23 mouse cellular contexts compared by ENCODE assay signal in genomic region chr11:61222971-61223745, GRCm38 (mm10). TPM values are rescaled to one million over a fixed set of nuclear protein-coding genes. Genes with fewer than 3 reads are reported as not detected.
DNase-seq lines count a peak whose midpoint lies in the region; ATAC-seq and TF ChIP-seq lines count a peak whose summit lies in the region.
"Had no signal": no experiment of that assay in that cellular context is flagged by ENCODE, and none has a peak within 500 bp of the region (broad histone marks: within the 10 kb centered on the region; RNA-seq: fewer than 3 reads in every experiment).

No protein-coding gene starts in this region.

- no peak for ATAC-seq in lung, postnatal 0 days
- ATAC-seq in megakaryocyte-erythroid progenitor cell, adult 5-6 weeks (replicated peaks; ENCODE audit: low FRiP score, low TSS enrichment, poor library complexity, severe bottlenecking) = peak; percentile 65; the same call in 1 of the 2 replicates
- no peak for ATAC-seq in midbrain, embryonic 11.5 days (ENCODE audit: low FRiP score)
- ATAC-seq: forebrain, embryonic 16.5 days; midbrain, embryonic 15.5 days had no signal

- 77% methylated on average over 9 of the region's 9 CpGs for WGBS in lung, postnatal 0 days
- 92% methylated on average over 9 of the region's 9 CpGs for WGBS in midbrain, embryonic 11.5 days

- DNase-seq in heart, adult 11 months = peak; percentile 95
- DNase-seq in heart, postnatal 10 days = no peak
- DNase-seq in lung, postnatal 0 days (ENCODE audit: low spot score) = peak; percentile 68
- no peak for DNase-seq in lung, adult 18-20 months
- peak; percentile 80 for DNase-seq in NIH3T3 (ENCODE audit: low read depth)
- no peak for DNase-seq in midbrain, embryonic 11.5 days (ENCODE audit: low spot score, missing footprints)
- DNase-seq: adrenal gland, postnatal 10 days; cerebellum, adult 11 months; cerebellum, postnatal 10 days; kidney, adult 11 months; kidney, postnatal 10 days; left cerebral cortex, postnatal 4 days; thymus, postnatal 36 days had no signal

- no peak overlapping the region for H3K4me3 ChIP-seq in lung, postnatal 0 days (ENCODE audit: low read depth, low read length)
- no peak overlapping the region for H3K4me3 ChIP-seq in midbrain, embryonic 11.5 days (ENCODE audit: low read depth, low read length)
- H3K4me3 ChIP-seq: embryonic facial prominence, embryonic 13.5 days; heart, adult 2 months; midbrain, embryonic 15.5 days; myocyte had no signal

- peaks cover 15% of the 10 kb centered on the region; the same call in 1 of the 2 replicates for H3K4me1 ChIP-seq in lung, postnatal 0 days (ENCODE audit: insufficient read depth, low read depth, low read length)
- H3K4me1 ChIP-seq in midbrain, embryonic 11.5 days (ENCODE audit: control insufficient read depth, insufficient read depth, low read length) = no peaks in the 10 kb centered on the region
- H3K4me1 ChIP-seq: midbrain, embryonic 15.5 days had no signal

- no peak overlapping the region for H3K4me2 ChIP-seq in lung, postnatal 0 days (replicated peaks; ENCODE audit: low read depth, low read length)
- no peak overlapping the region for H3K4me2 ChIP-seq in midbrain, embryonic 11.5 days
- H3K4me2 ChIP-seq: embryonic facial prominence, embryonic 13.5 days; midbrain, embryonic 15.5 days had no signal

- no peak for TF ChIP-seq EP300 in lung, postnatal 0 days (IDR thresholded peaks at IDR 0.05)

- TF ChIP-seq CTCF in lung, postnatal 0 days (IDR thresholded peaks at IDR 0.05) = no peak

- no peak overlapping the region for H3K9ac ChIP-seq in lung, postnatal 0 days (replicated peaks; ENCODE audit: low read depth)
- no peak overlapping the region for H3K9ac ChIP-seq in midbrain, embryonic 11.5 days (ENCODE audit: low read length)
- H3K9ac ChIP-seq: embryonic facial prominence, embryonic 13.5 days; midbrain, embryonic 15.5 days had no signal

- no peaks in the 10 kb centered on the region for H3K36me3 ChIP-seq in lung, postnatal 0 days (ENCODE audit: insufficient read depth, low read length)
- H3K36me3 ChIP-seq in midbrain, embryonic 11.5 days (ENCODE audit: control insufficient read depth, insufficient read depth, low read length) = no peaks in the 10 kb centered on the region
- H3K36me3 ChIP-seq: embryonic facial prominence, embryonic 13.5 days; midbrain, embryonic 15.5 days had no signal

- no peak overlapping the region for H3K27ac ChIP-seq in lung, postnatal 0 days (ENCODE audit: low read length)
- no peak overlapping the region for H3K27ac ChIP-seq in midbrain, embryonic 11.5 days (ENCODE audit: low read depth, low read length)
- H3K27ac ChIP-seq: embryonic facial prominence, embryonic 13.5 days; heart, adult 2 months; midbrain, embryonic 15.5 days had no signal

- H3K9me3 ChIP-seq in lung, postnatal 0 days (ENCODE audit: low read length) = no peaks in the 10 kb centered on the region
- no peaks in the 10 kb centered on the region for H3K9me3 ChIP-seq in midbrain, embryonic 11.5 days (ENCODE audit: control insufficient read depth, low read length)
- H3K9me3 ChIP-seq: embryonic facial prominence, embryonic 13.5 days; midbrain, embryonic 15.5 days had no signal

- intact Hi-C loops in heart, postnatal 10 days (cut with DNase I) = no loop called here

- no peaks in the 10 kb centered on the region for H3K27me3 ChIP-seq in lung, postnatal 0 days (replicated peaks; ENCODE audit: insufficient read depth, low read length)
- no peaks in the 10 kb centered on the region for H3K27me3 ChIP-seq in midbrain, embryonic 11.5 days (ENCODE audit: control insufficient read depth, insufficient read depth, low read length)
- H3K27me3 ChIP-seq: embryonic facial prominence, embryonic 13.5 days; midbrain, embryonic 15.5 days had no signal

RNA-seq across cellular contexts. Expression of gene Aldh3a1, which starts 15.8 kb away (rescaled TPM):
- under 1 TPM; 0.45 to 0.89 TPM for total RNA-seq in heart, postnatal 10 days (2021)
- 7.3 and 7.8 TPM in 2 replicates for polyA plus RNA-seq in lung, postnatal 0 days (2015; fragmentation: Nextera tagmentation; extraction: Ambion mirVana)
- total RNA-seq in megakaryocyte-erythroid progenitor cell, adult 5-6 weeks (2014; fragmentation: Nextera tagmentation) = not detected in 2 replicates
- not detected in 2 replicates for total RNA-seq in megakaryocyte-erythroid progenitor cell, adult 5-6 weeks (2017)
- not detected in 2 replicates for polyA plus RNA-seq in midbrain, embryonic 11.5 days (2014; fragmentation: Nextera tagmentation; extraction: Ambion mirVana)
- total RNA-seq: liver, adult 2 months; megakaryocyte, adult 5-6 weeks had no signal
- polyA plus RNA-seq: hindbrain, embryonic 11.5 days; neural tube, embryonic 14.5 days had no signal

RNA-seq across cellular contexts. Expression of gene Aldh3a2, which starts 44.1 kb away (rescaled TPM):
- 10 to 100 TPM; 47.0 to 48.4 TPM for total RNA-seq in heart, postnatal 10 days (2021)
- 67.4 and 68.4 TPM in 2 replicates for polyA plus RNA-seq in lung, postnatal 0 days (2015; fragmentation: Nextera tagmentation; extraction: Ambion mirVana)
- 10.6 and 15.4 TPM in 2 replicates for total RNA-seq in megakaryocyte-erythroid progenitor cell, adult 5-6 weeks (2014; fragmentation: Nextera tagmentation)
- 10.8 and 30.6 TPM in 2 replicates for total RNA-seq in megakaryocyte-erythroid progenitor cell, adult 5-6 weeks (2017)
- polyA plus RNA-seq in midbrain, embryonic 11.5 days (2014; fragmentation: Nextera tagmentation; extraction: Ambion mirVana) = 26.0 and 27.2 TPM in 2 replicates

RNA-seq across cellular contexts. Expression of gene Usp22, which starts 48.3 kb away (rescaled TPM):
- total RNA-seq in heart, postnatal 10 days (2021) = 10 to 100 TPM; 55.1 to 57.6 TPM
- 38.4 and 39.9 TPM in 2 replicates for polyA plus RNA-seq in lung, postnatal 0 days (2015; fragmentation: Nextera tagmentation; extraction: Ambion mirVana)
- 19.8 and 20.3 TPM in 2 replicates for total RNA-seq in megakaryocyte-erythroid progenitor cell, adult 5-6 weeks (2014; fragmentation: Nextera tagmentation)
- 23.9 and 24.0 TPM in 2 replicates for total RNA-seq in megakaryocyte-erythroid progenitor cell, adult 5-6 weeks (2017)
- 284 and 292 TPM in 2 replicates for polyA plus RNA-seq in midbrain, embryonic 11.5 days (2014; fragmentation: Nextera tagmentation; extraction: Ambion mirVana)

Comparison
In these comparisons a context has a peak if more than half of its experiments do, and no peak if none do; other contexts are left out.
1. DNase-seq: peak in heart, adult 11 months (single experiment), lung, postnatal 0 days (single experiment) and NIH3T3 (single experiment); none in heart, postnatal 10 days (0 of 2), lung, adult 18-20 months (0 of 2) and midbrain, embryonic 11.5 days (single experiment).